Mouse (Mus musculus): ENCODE results near the gene Tmem135. TPM values are rescaled to one million over a fixed set of nuclear protein-coding genes. Genes with fewer than 3 reads are reported as not detected.

Tmem135 gene
- polyA plus RNA-seq, 1 experiment from 2014 or later, result 14.6 TPM

DNA sequence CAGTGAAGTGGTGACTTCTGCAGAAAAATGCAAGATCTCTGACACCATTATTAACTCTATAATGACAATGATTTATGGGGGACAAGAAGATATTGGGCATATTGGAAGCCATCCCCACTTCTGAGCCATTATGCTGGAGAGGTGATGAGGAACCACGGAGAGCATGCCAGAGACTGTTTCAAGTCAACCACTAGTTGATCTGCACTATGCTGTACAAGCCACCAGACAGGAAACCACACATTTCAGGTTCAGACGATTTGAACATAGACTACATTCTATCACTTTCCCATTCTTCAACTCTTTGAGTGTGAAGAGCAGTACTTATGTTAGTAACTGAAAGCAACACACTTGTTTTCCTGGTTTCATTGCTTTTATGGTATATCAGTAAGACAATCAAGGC, 297.6 kb downstream of the Tmem135 start:
- no peaks in the 10 kb centered on the region for H3K4me1 ChIP-seq (replicated peaks; ENCODE audit: control insufficient read depth, insufficient read depth, low read length)
- H3K27ac ChIP-seq (ENCODE audit: low read depth, low read length), result no peak overlapping the region
- no peak for DNase-seq (ENCODE audit: low spot score)
- no peak for ATAC-seq (ENCODE audit: low FRiP score)
- no peaks in the 10 kb centered on the region for H3K9me3 ChIP-seq (ENCODE audit: control insufficient read depth, low read length)
- H3K4me2 ChIP-seq (replicated peaks; ENCODE audit: low read depth, low read length), result no peak overlapping the region
- H3K36me3 ChIP-seq (ENCODE audit: control insufficient read depth, insufficient read depth, low read length), result no peaks in the 10 kb centered on the region
- no peak overlapping the region for H3K9ac ChIP-seq (ENCODE audit: low read depth, low read length)
- no peak overlapping the region for H3K4me3 ChIP-seq (ENCODE audit: low read depth, low read length)
- H3K27me3 ChIP-seq (ENCODE audit: control insufficient read depth, insufficient read depth, low read length), result no peaks in the 10 kb centered on the region
- 79% methylated on average over 2 of the region's 2 CpGs for WGBS

DNA sequence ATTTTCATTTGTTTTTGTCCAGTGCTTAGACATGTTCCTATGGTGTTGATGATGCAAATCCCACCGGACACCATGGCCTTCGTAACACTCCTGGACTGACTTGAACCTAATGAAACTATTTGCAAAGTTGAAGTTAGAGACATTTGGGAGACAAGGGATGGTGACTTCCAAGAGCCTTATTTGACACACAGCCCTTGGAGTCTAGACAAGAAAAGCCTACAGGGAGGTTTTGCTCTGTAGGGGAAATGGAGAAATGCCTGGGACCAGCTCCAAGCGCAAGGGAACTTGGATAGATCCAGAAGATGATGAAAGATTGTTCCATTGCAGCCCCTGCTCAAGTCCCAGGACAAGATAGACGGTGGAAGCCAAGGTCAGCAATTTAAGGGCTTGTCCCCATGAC, 304.3 kb downstream of the Tmem135 start:
- no peak overlapping the region for H3K4me3 ChIP-seq (ENCODE audit: low read depth, low read length)
- H3K36me3 ChIP-seq (ENCODE audit: control insufficient read depth, insufficient read depth, low read length), result no peaks in the 10 kb centered on the region
- H3K9ac ChIP-seq (ENCODE audit: low read depth, low read length), result no peak overlapping the region
- WGBS, result 85% methylated on average over 4 of the region's 4 CpGs
- no peaks in the 10 kb centered on the region for H3K4me1 ChIP-seq (replicated peaks; ENCODE audit: control insufficient read depth, insufficient read depth, low read length)
- no peak overlapping the region for H3K4me2 ChIP-seq (replicated peaks; ENCODE audit: low read depth, low read length)
- no peak for DNase-seq (ENCODE audit: low spot score)
- no peaks in the 10 kb centered on the region for H3K9me3 ChIP-seq (ENCODE audit: control insufficient read depth, low read length)
- no peak for ATAC-seq (ENCODE audit: low FRiP score)
- H3K27me3 ChIP-seq (ENCODE audit: control insufficient read depth, insufficient read depth, low read length), result no peaks in the 10 kb centered on the region
- no peak overlapping the region for H3K27ac ChIP-seq (ENCODE audit: low read depth, low read length)

Other genes with a start within 250 kb of the Tmem135 start
- gene Fzd4, start 133 bp upstream of the Tmem135 start, polyA plus RNA-seq (2014; fragmentation: Nextera tagmentation; extraction: Ambion mirVana), result 3.8 and 4.0 TPM in 2 replicates
- gene Prss23, start 123.0 kb upstream of the Tmem135 start, polyA plus RNA-seq (2014; fragmentation: Nextera tagmentation; extraction: Ambion mirVana), result 22.1 and 25.1 TPM in 2 replicates
- gene Me3, start 228.2 kb upstream of the Tmem135 start, polyA plus RNA-seq (2014; fragmentation: Nextera tagmentation; extraction: Ambion mirVana), result 1.4 and 1.9 TPM in 2 replicates